Mouse (Mus musculus): ENCODE measurements around the gene Nfib. TPM values are rescaled to one million over a fixed set of nuclear protein-coding genes. Genes with fewer than 3 reads are reported as not detected.

The Nfib gene
- total and polyA plus RNA-seq, 3 experiments: 0.04 to 0.11 (median 0.09) TPM

DNA sequence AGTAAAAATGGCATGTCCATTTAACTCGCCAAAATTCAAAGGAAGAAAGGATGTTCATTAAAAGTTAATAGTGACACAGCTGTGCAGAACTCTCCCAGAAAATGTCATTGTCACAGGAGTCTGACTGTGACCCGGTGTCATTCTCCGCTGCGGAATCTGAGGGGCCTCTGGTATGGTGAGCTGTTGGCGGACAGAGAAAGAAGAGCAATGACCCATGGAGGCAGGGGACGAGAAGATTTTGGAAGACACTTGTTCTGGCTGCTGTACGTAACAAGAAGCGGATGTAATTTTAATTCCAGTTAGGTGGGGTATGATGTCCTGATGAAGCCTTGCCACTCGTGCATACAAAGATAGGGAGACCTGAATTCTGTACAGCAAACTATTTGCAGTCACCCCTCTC is 120.0 kb downstream of the Nfib start:
- Histone ChIP-seq H3K27ac (ENCODE audit: insufficient read depth, low read depth) (no peak overlapping the region), H3K79me2 (replicated peaks; ENCODE audit: control insufficient read depth, extremely low read depth, insufficient read depth, poor library complexity, severe bottlenecking) (no peaks in the 10 kb centered on the region), H3K4me3 (replicated peaks in 1 of 3; ENCODE audit: low read depth in 2 of 3, low read length in 2 of 3, poor library complexity in 1 of 3) (no peak overlapping the region), H3K9ac (ENCODE audit: insufficient read depth, low read depth) (no peak overlapping the region), H3K4me1 (ENCODE audit: control insufficient read depth in 1 of 2, insufficient read depth in 2 of 2) (peaks cover 3 to 5% of the 10 kb centered on the region in 2 experiments; a peak in 2 of 4 replicates), H3K36me3 (replicated peaks in 1 of 2; ENCODE audit: control insufficient read depth in 1 of 2, insufficient read depth in 1 of 2, low read length in 1 of 2) (no peaks in the 10 kb centered on the region), H3K27me3 (replicated peaks) (no peaks in the 10 kb centered on the region), H3K4me2 (ENCODE audit: insufficient read depth, low read depth, poor library complexity, severe bottlenecking) (no peak overlapping the region), H3K9me3 (replicated peaks; ENCODE audit: low read length) (no peaks in the 10 kb centered on the region)
- in situ Hi-C loops (cut with MboI; ENCODE audit: low pct_ligation_motif_present, low pct_unique_long_range_greater_than_20kb, low sequenced_read_pairs): no loop called here
- TF ChIP-seq MAX (IDR thresholded peaks at IDR 0.05; ENCODE audit: low read length) (no peak), JUN (IDR thresholded peaks at IDR 0.05; ENCODE audit: insufficient read depth, low read depth, low read length) (no peak), MAZ (IDR thresholded peaks at IDR 0.05; ENCODE audit: low read depth, low read length) (no peak), TBP (conservative IDR thresholded peaks at IDR 0.05; ENCODE audit: low read depth, low read length) (no peak), NELFE (IDR thresholded peaks at IDR 0.05; ENCODE audit: low read depth, low read length) (no peak), NRF1 (IDR thresholded peaks at IDR 0.05; ENCODE audit: low read depth, low read length) (no peak), USF2 (conservative IDR thresholded peaks at IDR 0.05; ENCODE audit: low read depth, low read length) (no peak), ZC3H11A (IDR thresholded peaks at IDR 0.05; ENCODE audit: low read depth, low read length) (no peak), POLR2AphosphoS2 (IDR thresholded peaks at IDR 0.05; ENCODE audit: low read depth, low read length) (no peak), MYC (IDR thresholded peaks at IDR 0.05; ENCODE audit: low read depth, low read length) (no peak), POLR2A (IDR thresholded peaks at IDR 0.05; ENCODE audit: low read depth, low read length) (no peak), JUND (conservative IDR thresholded peaks at IDR 0.05; ENCODE audit: low read depth, low read length) (no peak), IRF4 (IDR thresholded peaks at IDR 0.05; ENCODE audit: low read depth, low read length) (no peak)
- DNase-seq (ENCODE audit: extremely low read depth): no peak
- dilution Hi-C loops (cut with MboI; ENCODE audit: extremely low pct_ligation_motif_present, extremely low pct_unique_long_range_greater_than_20kb, low sequenced_read_pairs): no loop called here

DNA sequence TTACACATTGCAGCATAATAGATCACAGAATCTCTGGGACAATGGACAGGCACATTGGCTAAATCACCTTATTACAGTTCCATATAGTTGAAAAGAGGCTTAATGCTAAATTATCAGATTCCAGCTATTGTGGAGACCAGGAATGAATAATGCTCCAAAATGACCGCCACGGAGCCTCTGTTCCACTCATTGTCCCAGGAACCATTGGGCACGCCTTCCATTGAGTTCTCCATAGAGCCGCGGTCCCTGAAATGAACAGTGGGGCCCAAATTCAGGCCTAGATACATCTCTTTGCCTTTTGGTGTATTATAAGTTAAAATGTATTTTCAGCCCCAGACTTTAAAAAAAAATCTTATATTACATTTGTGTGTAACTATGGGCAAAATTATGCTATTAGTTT is 120.5 kb downstream of the Nfib start:
- H3K36me3 ChIP-seq (replicated peaks in 1 of 2; ENCODE audit: control insufficient read depth in 1 of 2, insufficient read depth in 1 of 2, low read length in 1 of 2): no peaks in the 10 kb centered on the region
- no peak overlapping the region for H3K9ac ChIP-seq (ENCODE audit: insufficient read depth, low read depth)
- H3K79me2 ChIP-seq (replicated peaks; ENCODE audit: control insufficient read depth, extremely low read depth, insufficient read depth, poor library complexity, severe bottlenecking): no peaks in the 10 kb centered on the region
- no peak for DNase-seq (ENCODE audit: extremely low read depth)
- no peaks in the 10 kb centered on the region for H3K9me3 ChIP-seq (replicated peaks; ENCODE audit: low read length)
- H3K4me2 ChIP-seq (ENCODE audit: insufficient read depth, low read depth, poor library complexity, severe bottlenecking): no peak overlapping the region
- TF ChIP-seq USF1 (IDR thresholded peaks at IDR 0.05; ENCODE audit: low read depth, low read length): no peak
- no peak for TF ChIP-seq CTCF (conservative IDR thresholded peaks at IDR 0.05 in 1 of 2, IDR thresholded peaks at IDR 0.05 in 1 of 2; ENCODE audit: low read depth in 2 of 2, low read length in 2 of 2)
- no peak for TF ChIP-seq HCFC1 (IDR thresholded peaks at IDR 0.05; ENCODE audit: low read depth, low read length)
- H3K27me3 ChIP-seq (replicated peaks): no peaks in the 10 kb centered on the region
- dilution Hi-C loops (cut with MboI; ENCODE audit: extremely low pct_ligation_motif_present, extremely low pct_unique_long_range_greater_than_20kb, low sequenced_read_pairs): no loop called here
- no peak overlapping the region for H3K27ac ChIP-seq (ENCODE audit: insufficient read depth, low read depth)
- in situ Hi-C loops (cut with MboI; ENCODE audit: low pct_ligation_motif_present, low pct_unique_long_range_greater_than_20kb, low sequenced_read_pairs): no loop called here
- H3K4me3 ChIP-seq (replicated peaks in 1 of 3; ENCODE audit: low read depth in 2 of 3, low read length in 2 of 3, poor library complexity in 1 of 3): no peak overlapping the region
- H3K4me1 ChIP-seq (ENCODE audit: control insufficient read depth in 1 of 2, insufficient read depth in 2 of 2): peaks cover 3 to 5% of the 10 kb centered on the region in 2 experiments; a peak in 2 of 4 replicates

DNA sequence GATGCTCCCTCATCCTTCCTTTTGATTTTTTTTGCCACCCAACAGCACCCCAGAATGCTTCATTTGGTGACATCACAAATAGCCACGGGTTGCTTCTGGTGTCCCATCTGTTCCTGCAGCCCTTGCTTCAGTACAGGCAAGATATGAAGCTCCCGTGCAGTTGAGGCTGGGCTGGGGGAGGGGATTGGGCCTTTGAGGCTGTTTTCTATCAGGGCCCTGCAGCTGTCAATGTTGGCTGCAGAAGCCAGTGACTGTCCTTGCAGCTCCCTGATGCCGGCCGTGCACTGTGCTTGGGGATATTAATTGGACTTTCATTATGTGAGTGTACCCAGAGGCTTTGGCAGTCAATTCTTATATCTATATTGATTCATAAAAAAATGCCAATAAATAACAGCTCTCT is 121.0 kb downstream of the Nfib start:
- Histone ChIP-seq H3K4me1 (ENCODE audit: control insufficient read depth in 1 of 2, insufficient read depth in 2 of 2) (peaks cover 3 to 4% of the 10 kb centered on the region in 2 experiments; a peak in 2 of 4 replicates), H3K27ac (ENCODE audit: insufficient read depth, low read depth) (no peak overlapping the region), H3K36me3 (replicated peaks in 1 of 2; ENCODE audit: control insufficient read depth in 1 of 2, insufficient read depth in 1 of 2, low read length in 1 of 2) (no peaks in the 10 kb centered on the region), H3K27me3 (replicated peaks) (no peaks in the 10 kb centered on the region), H3K4me3 (replicated peaks in 1 of 3; ENCODE audit: low read depth in 2 of 3, low read length in 2 of 3, poor library complexity in 1 of 3) (no peak overlapping the region), H3K9ac (ENCODE audit: insufficient read depth, low read depth) (no peak overlapping the region), H3K79me2 (replicated peaks; ENCODE audit: control insufficient read depth, extremely low read depth, insufficient read depth, poor library complexity, severe bottlenecking) (no peaks in the 10 kb centered on the region), H3K9me3 (replicated peaks; ENCODE audit: low read length) (no peaks in the 10 kb centered on the region), H3K4me2 (ENCODE audit: insufficient read depth, low read depth, poor library complexity, severe bottlenecking) (no peak overlapping the region)
- in situ Hi-C loops (cut with MboI; ENCODE audit: low pct_ligation_motif_present, low pct_unique_long_range_greater_than_20kb, low sequenced_read_pairs) (no loop called here), dilution Hi-C loops (cut with MboI; ENCODE audit: extremely low pct_ligation_motif_present, extremely low pct_unique_long_range_greater_than_20kb, low sequenced_read_pairs) (no loop called here)
- no peak for DNase-seq (ENCODE audit: extremely low read depth)
- TF ChIP-seq POLR2A (IDR thresholded peaks at IDR 0.05; ENCODE audit: low read depth, low read length): no peak
- TF ChIP-seq NRF1 (IDR thresholded peaks at IDR 0.05; ENCODE audit: low read depth, low read length): no peak

All from CH12.LX (cell line).